Mouse (Mus musculus): ENCODE data around the gene Cnot10. TPM values are rescaled to one million over a fixed set of nuclear protein-coding genes. Genes with fewer than 3 reads are reported as not detected.

Gene Cnot10
- total and polyA plus RNA-seq, 3 experiments, result 42.4 to 143 (median 46.9) TPM

DNA sequence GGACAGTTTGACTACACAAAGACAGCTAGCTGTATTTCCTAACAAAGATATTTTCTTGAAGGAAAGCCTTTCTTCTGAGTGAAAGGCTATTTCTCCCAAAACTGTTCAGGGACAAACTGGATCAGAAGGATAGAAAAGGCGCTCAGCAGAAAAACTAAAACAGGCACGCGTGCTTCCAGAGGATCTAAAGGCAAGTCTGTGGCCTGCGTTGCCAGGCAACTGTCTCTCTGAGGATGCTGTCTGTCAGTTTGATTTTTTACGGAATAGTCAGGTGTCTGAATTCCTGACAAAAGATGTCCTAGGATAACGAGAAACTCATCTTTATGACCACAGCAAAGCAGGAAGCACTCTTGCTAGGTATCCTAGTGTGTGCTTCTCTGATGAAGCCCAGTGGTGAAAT, 20.5 kb upstream of the Cnot10 start:
- no peak overlapping the region for H3K4me3 ChIP-seq (ENCODE audit: control insufficient read depth in 1 of 2, insufficient read depth in 1 of 2, low read depth in 2 of 2, low read length in 2 of 2)
- no peak overlapping the region for H3K9ac ChIP-seq (ENCODE audit: control insufficient read depth, low read depth, low read length, poor library complexity, severe bottlenecking)
- peaks cover 0 to 5% of the 10 kb centered on the region in 2 experiments; a peak in 2 of 4 replicates for H3K36me3 ChIP-seq (ENCODE audit: control insufficient read depth in 1 of 2, insufficient read depth in 2 of 2, low read length in 2 of 2)
- 0 out of 4 replicates have a peak, but pooled peaks cover 0 to 2% of the 10 kb centered on the region in 2 experiments for H3K27me3 ChIP-seq (ENCODE audit: control insufficient read depth in 1 of 2, insufficient read depth in 2 of 2, low read length in 2 of 2)
- H3K79me2 ChIP-seq (ENCODE audit: control insufficient read depth, insufficient read depth, low read length, poor library complexity), result no peaks in the 10 kb centered on the region
- no peaks in the 10 kb centered on the region for H3K9me3 ChIP-seq (replicated peaks; ENCODE audit: insufficient read depth, low read length)
- no peak overlapping the region for H3K27ac ChIP-seq (ENCODE audit: control insufficient read depth, low read depth, low read length)
- no peak for DNase-seq (ENCODE audit: low read depth, low spot score)
- TF ChIP-seq ZNF384 (IDR thresholded peaks at IDR 0.05; ENCODE audit: low read depth, low read length) (no peak), POLR2AphosphoS5 (IDR thresholded peaks at IDR 0.05; ENCODE audit: borderline replicate concordance, low read depth, low read length) (no peak), UBTF (IDR thresholded peaks at IDR 0.05; ENCODE audit: borderline replicate concordance, insufficient read depth, low read depth, low read length) (no peak), GATA1 (IDR thresholded peaks at IDR 0.05; ENCODE audit: low read depth, low read length) (no peak), E2F4 (IDR thresholded peaks at IDR 0.05; ENCODE audit: borderline replicate concordance, low read depth, low read length) (no peak), POLR2A (IDR thresholded peaks at IDR 0.05; ENCODE audit: control insufficient read depth in 1 of 2, insufficient read depth in 1 of 2, low read depth in 1 of 2, low read length in 2 of 2, poor library complexity in 1 of 2) (no peak), CHD1 (IDR thresholded peaks at IDR 0.05; ENCODE audit: low read depth, low read length) (no peak), CHD2 (IDR thresholded peaks at IDR 0.05; ENCODE audit: low read length) (no peak), ETS1 (IDR thresholded peaks at IDR 0.05; ENCODE audit: low read depth, low read length) (no peak), NRF1 (IDR thresholded peaks at IDR 0.05; ENCODE audit: insufficient read depth, low read depth, low read length, poor library complexity, severe bottlenecking) (no peak)
- peaks cover 0 to 9% of the 10 kb centered on the region in 2 experiments; a peak in 2 of 4 replicates for H3K4me1 ChIP-seq (ENCODE audit: control insufficient read depth in 1 of 2, insufficient read depth in 2 of 2, low read length in 2 of 2)

GRCm38 (mm10) chr9:114656701-114657100, 16.7 kb upstream of the Cnot10 start:
- H3K4me1 ChIP-seq (ENCODE audit: control insufficient read depth in 1 of 2, insufficient read depth in 2 of 2, low read length in 2 of 2), result peaks cover 0 to 9% of the 10 kb centered on the region in 2 experiments; a peak in 2 of 4 replicates
- H3K4me3 ChIP-seq (ENCODE audit: control insufficient read depth in 1 of 2, insufficient read depth in 1 of 2, low read depth in 2 of 2, low read length in 2 of 2), result no peak overlapping the region
- peaks cover 0 to 5% of the 10 kb centered on the region in 2 experiments; a peak in 2 of 4 replicates for H3K36me3 ChIP-seq (ENCODE audit: control insufficient read depth in 1 of 2, insufficient read depth in 2 of 2, low read length in 2 of 2)
- H3K9me3 ChIP-seq (replicated peaks; ENCODE audit: insufficient read depth, low read length), result no peaks in the 10 kb centered on the region
- no peak overlapping the region for H3K27ac ChIP-seq (ENCODE audit: control insufficient read depth, low read depth, low read length)
- no peaks in the 10 kb centered on the region for H3K27me3 ChIP-seq (ENCODE audit: control insufficient read depth in 1 of 2, insufficient read depth in 2 of 2, low read length in 2 of 2)
- DNase-seq (ENCODE audit: low read depth, low spot score), result peak; percentile 60
- no peaks in the 10 kb centered on the region for H3K79me2 ChIP-seq (ENCODE audit: control insufficient read depth, insufficient read depth, low read length, poor library complexity)
- H3K9ac ChIP-seq (ENCODE audit: control insufficient read depth, low read depth, low read length, poor library complexity, severe bottlenecking), result no peak overlapping the region
- peak; percentile 93 for TF ChIP-seq ZNF384 (IDR thresholded peaks at IDR 0.05; ENCODE audit: low read depth, low read length)
- no peak for TF ChIP-seq CHD2 (IDR thresholded peaks at IDR 0.05; ENCODE audit: low read length)
- TF ChIP-seq GATA1 (IDR thresholded peaks at IDR 0.05; ENCODE audit: low read depth, low read length), result peak; percentile 88
- no peak for TF ChIP-seq POLR2AphosphoS2 (IDR thresholded peaks at IDR 0.05; ENCODE audit: low read length)
- TF ChIP-seq MAFK (IDR thresholded peaks at IDR 0.05; ENCODE audit: borderline replicate concordance, low read depth, low read length), result no peak
- no peak for TF ChIP-seq ZC3H11A (IDR thresholded peaks at IDR 0.05; ENCODE audit: low read depth, low read length)
- no peak for TF ChIP-seq SMC3 (IDR thresholded peaks at IDR 0.05; ENCODE audit: low read depth, low read length)
- TF ChIP-seq E2F4 (IDR thresholded peaks at IDR 0.05; ENCODE audit: borderline replicate concordance, low read depth, low read length), result no peak
- TF ChIP-seq POLR2A (IDR thresholded peaks at IDR 0.05; ENCODE audit: control insufficient read depth in 1 of 2, insufficient read depth in 1 of 2, low read depth in 1 of 2, low read length in 2 of 2, poor library complexity in 1 of 2), result no peak
- no peak for TF ChIP-seq UBTF (IDR thresholded peaks at IDR 0.05; ENCODE audit: borderline replicate concordance, insufficient read depth, low read depth, low read length)
- TF ChIP-seq CTCF (IDR thresholded peaks at IDR 0.05 in 2 of 3, conservative IDR thresholded peaks at IDR 0.05 in 1 of 3; ENCODE audit: control insufficient read depth in 1 of 3, insufficient read depth in 1 of 3, low read depth in 2 of 3, low read length in 3 of 3, poor library complexity in 1 of 3, severe bottlenecking in 1 of 3), result no peak
- peak; percentile 29; the same call in 1 of the 2 replicates for TF ChIP-seq ELF1 (IDR thresholded peaks at IDR 0.05; ENCODE audit: low read depth, low read length)
- no peak for TF ChIP-seq MYC (IDR thresholded peaks at IDR 0.05; ENCODE audit: low read depth, low read length)
- TF ChIP-seq BHLHE40 (IDR thresholded peaks at IDR 0.05; ENCODE audit: borderline replicate concordance, low read depth, low read length), result no peak
- no peak for TF ChIP-seq RAD21 (IDR thresholded peaks at IDR 0.05; ENCODE audit: low read depth, low read length)
- TF ChIP-seq TCF12 (IDR thresholded peaks at IDR 0.05; ENCODE audit: low read depth, low read length), result peak; percentile 47; the same call in 1 of the 2 replicates
- TF ChIP-seq EP300 (IDR thresholded peaks at IDR 0.05; ENCODE audit: low read depth in 1 of 2, low read length in 2 of 2), result peak; percentile 49 to 78
- TF ChIP-seq HCFC1 (IDR thresholded peaks at IDR 0.05; ENCODE audit: low read depth, low read length), result no peak
- TF ChIP-seq MYB (IDR thresholded peaks at IDR 0.05; ENCODE audit: low read depth, low read length), result no peak
- no peak for TF ChIP-seq SIN3A (IDR thresholded peaks at IDR 0.05; ENCODE audit: low read length)
- peak; percentile 55; the same call in 1 of the 2 replicates for TF ChIP-seq RCOR1 (IDR thresholded peaks at IDR 0.05; ENCODE audit: low read depth, low read length)
- TF ChIP-seq TAL1 (IDR thresholded peaks at IDR 0.05; ENCODE audit: low read length), result no peak
- no peak for TF ChIP-seq MAX (IDR thresholded peaks at IDR 0.05; ENCODE audit: low read length)
- no peak for TF ChIP-seq CHD1 (IDR thresholded peaks at IDR 0.05; ENCODE audit: low read depth, low read length)
- TF ChIP-seq POLR2AphosphoS5 (IDR thresholded peaks at IDR 0.05; ENCODE audit: borderline replicate concordance, low read depth, low read length), result no peak
- TF ChIP-seq USF1 (IDR thresholded peaks at IDR 0.05; ENCODE audit: low read depth, low read length), result no peak
- no peak for TF ChIP-seq NRF1 (IDR thresholded peaks at IDR 0.05; ENCODE audit: insufficient read depth, low read depth, low read length, poor library complexity, severe bottlenecking)
- no peak for TF ChIP-seq GABPA (IDR thresholded peaks at IDR 0.05; ENCODE audit: low read depth, low read length)
